Mouse (Mus musculus) T-cell, adult 2 months (primary cell): Measurements from ENCODE around the gene Gde1.

Experiments
- DNase-seq: peaks from one replicate; pipeline ENCODE4 v3.0.0; 2022; ENCODE audit warnings: low spot score

Gene Gde1

GRCm38 (mm10) chr7:118706488-118706887 lies 910 bp upstream of the Gde1 start:
- DNase-seq: no peak

GRCm38 (mm10) chr7:118706051-118706450 lies 473 bp upstream of the Gde1 start:
- no peak for DNase-seq

DNA sequence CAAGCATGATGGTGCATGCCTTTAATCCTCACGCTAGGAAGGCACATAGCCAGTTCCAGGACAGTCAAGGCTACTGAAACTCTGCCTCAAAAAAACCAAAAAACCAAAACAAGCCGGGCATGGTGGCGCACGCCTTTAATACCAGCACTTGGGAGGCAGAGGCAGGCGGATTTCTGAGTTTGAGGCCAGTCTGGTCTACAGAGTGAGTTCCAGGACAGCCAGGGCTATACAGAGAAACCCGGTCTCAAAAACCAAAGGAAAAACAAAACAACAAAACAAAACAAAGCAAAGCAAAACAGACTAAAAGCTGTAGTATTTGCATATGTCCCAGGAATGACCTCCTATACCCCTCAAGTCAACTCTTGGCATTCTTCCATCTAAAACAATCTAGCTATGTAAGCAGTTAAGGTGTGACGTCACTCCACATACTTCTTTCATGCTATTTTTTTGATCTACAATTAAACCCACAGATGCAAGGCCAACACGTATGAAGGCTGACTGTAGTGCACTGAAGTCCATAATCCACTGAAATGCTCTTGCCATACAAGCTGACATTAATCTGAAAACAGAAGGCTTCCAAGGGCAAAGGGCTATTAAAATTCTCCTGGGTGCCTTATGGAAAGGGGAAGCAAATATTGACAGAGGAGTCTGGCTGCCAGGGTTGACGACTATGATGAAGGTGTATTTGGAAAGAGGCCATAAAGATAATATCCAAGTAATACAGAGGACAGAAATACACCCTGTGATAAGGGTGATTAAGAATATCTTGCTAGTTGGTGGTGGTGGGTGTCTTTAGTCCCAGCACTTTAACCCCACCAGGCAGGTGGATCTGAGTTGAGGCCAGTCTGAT lies 1.4 kb downstream of the Gde1 start:
- DNase-seq: peak; percentile 6

GRCm38 (mm10) chr7:118703144-118703561 lies 2.4 kb downstream of the Gde1 start:
- DNase-seq: no peak

- no peak for DNase-seq
These were observed 6.7 kb downstream of the Gde1 start for GRCm38 (mm10) chr7:118698882-118699281.

GRCm38 (mm10) chr7:118697168-118697567 lies 8.4 kb downstream of the Gde1 start:
- no peak for DNase-seq

- DNase-seq: no peak
These were observed 9.4 kb downstream of the Gde1 start for GRCm38 (mm10) chr7:118696146-118696545.

GRCm38 (mm10) chr7:118691287-118691686 lies 14.3 kb downstream of the Gde1 start:
- no peak for DNase-seq

DNA sequence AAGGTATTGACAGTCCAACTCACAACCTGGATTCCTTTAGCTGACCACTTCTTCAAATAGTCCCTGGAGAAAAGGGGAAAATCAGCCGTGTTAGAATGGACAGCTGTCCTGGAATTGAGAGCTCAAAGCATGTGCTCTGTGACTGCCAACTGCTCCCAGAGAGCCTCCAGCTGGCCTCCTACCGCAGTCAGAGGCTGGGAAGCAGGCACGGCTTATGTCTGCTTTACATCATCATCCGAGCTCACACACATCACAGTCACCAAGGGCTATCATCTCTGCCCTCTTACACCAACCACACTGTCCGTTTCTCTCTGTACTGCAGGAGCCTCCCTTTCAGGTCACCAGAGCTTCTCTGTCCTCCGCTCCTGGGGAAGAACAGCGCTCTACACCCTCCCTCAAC lies 16.5 kb downstream of the Gde1 start:
- DNase-seq: no peak

DNA sequence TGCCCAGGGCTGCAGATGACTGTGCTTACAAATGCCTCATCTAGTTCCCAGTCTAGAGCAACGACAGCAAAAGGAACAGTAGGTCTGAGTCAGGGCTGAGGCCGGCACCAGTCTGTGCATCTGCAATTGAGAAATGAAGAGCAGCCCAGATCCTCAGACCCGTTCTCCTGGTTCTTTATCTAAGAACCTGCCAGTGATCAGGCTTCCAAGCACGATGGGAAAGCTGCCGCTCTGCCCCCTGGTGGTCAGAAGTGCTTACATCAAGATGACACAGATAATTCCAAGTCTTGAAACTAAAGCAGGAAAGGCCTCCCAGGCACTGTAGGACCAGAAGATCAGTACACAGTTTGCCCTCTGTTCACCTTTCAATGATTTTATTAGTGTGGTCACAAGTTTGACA lies 17.4 kb downstream of the Gde1 start:
- peak; percentile 35 for DNase-seq

DNA sequence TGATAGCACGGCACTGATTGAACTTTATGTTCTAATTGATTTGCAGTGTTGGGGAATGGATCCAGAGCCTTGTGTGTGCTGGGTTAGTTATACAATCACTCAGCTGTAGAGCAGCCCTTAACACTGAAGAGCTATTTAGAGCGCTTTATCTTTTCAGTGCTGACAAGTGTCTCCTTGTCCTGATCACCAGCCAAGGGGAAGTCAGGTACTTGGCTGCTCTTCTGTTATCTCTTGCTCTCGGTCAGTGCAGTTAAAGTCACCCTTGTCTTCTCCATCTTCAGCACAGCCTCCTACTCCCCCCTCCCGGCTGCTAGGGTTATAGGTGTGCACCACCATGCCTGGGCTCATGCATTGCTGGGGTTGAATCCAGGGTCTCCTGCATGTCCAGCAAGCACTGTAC lies 28.8 kb downstream of the Gde1 start:
- no peak for DNase-seq

DNA sequence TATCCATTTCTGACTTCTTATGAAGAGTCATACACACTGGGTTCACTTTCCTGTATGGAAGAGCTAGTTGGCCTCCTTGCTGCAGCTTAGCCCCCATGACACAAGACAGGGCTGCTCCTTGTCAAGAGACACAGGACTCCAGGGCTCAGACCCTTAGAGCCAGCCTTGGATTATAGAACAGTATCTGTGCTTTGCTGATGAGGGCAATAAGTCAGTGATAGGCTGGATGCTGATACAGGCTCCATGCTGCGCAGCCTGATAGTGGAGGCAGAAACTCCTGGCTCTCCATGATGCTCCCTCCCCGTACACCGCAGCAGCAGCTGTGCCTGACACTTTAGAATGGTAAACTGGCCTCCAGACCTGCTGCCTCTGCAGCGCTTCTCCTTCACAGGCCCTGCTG lies 35.4 kb downstream of the Gde1 start:
- DNase-seq: no peak

GRCm38 (mm10) chr7:118667773-118668172 lies 37.8 kb downstream of the Gde1 start:
- no peak for DNase-seq

DNA sequence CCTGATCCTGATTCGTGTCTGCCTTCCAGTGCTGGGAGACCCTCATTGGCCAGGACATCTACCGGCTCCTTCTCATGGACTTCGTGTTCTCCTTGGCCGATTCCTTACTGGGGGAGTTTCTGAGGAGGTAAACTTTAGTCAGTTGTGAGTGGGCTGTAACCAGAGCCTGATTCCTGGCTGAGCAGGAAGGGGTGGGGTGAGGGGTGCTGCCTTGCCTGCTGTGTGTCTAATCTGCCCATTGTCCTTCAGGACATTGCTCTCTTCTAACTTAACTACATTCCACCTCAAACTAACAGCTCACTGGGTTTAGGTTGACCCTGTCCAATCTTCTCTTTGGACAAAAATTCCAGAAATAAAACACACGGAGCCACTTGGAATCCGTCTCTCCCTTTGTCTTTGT lies 48.8 kb downstream of the Gde1 start:
- DNase-seq: no peak

DNA sequence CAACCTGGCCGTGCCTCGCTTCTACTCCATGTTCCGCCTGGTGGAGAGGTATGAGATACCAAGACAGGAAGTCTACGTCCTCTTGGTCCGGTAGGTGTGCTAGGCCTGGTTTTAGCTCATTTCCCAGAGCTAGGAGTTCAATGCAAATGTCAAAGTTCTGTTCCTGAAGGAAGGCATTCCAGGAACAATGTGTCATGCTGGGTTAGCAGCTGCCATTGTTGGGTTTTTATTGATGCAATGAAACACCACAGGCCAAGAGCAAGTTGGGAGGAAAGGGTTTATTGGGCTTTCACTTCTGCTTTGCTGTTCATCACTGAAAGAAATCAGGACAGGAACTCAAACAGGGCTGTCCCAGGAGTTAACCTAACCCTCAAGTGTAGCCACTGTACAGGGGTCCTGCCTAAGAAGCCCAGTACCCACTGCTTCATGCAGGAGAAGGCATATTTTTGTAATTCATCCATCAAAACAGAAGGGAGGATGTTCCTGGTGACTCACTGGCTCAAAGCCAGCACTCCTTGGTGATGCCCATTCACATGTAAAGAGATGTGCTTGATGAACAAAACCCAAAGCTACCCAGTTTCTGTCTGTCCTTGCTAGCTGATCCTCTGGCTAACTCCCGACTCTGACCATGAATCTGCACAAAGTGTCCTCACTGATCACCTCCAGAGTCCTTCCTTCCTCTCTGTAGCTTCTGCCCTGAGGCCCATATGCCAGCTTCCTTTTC lies 52.8 kb downstream of the Gde1 start:
- no peak for DNase-seq

DNA sequence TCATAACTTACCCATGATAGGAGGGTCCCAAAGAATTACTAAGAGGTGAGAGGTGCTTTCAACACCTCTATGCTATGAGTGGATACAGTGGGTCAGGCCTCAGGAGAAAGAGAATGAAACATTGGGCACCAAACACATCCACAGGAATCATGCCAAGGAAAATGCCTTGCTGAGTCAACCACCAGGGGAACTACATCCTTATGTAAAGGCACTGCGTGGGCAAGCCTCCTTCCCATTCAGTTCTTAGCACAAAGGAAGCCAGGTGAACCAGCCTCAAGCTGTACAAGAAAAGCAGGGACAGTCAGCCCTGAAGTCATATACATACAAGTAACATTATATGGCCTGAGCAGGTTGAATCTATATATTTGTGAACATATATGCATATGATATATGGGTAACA lies 54.7 kb downstream of the Gde1 start:
- no peak for DNase-seq

GRCm38 (mm10) chr7:118650119-118650518 lies 55.5 kb downstream of the Gde1 start:
- DNase-seq: no peak

DNA sequence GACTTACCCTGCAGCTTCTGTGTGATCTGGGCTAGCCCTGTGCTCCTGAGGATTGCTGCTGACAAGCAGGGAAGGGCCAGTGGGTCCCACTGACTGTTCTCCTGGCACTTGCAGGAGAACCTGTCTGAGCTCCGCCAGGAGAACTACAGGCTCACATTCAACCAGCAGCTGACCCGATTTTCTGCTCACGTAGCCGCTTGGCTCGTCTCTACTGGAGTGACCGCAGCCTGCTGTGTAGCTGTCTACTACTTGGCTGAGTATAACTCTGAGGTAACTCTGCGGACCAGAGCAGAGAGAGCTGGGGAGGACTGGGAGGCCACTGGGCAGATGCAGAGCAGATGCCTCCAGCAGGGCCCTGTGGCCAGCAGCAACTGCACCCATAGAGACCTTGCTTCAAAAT lies 56.2 kb downstream of the Gde1 start:
- DNase-seq: no peak

DNA sequence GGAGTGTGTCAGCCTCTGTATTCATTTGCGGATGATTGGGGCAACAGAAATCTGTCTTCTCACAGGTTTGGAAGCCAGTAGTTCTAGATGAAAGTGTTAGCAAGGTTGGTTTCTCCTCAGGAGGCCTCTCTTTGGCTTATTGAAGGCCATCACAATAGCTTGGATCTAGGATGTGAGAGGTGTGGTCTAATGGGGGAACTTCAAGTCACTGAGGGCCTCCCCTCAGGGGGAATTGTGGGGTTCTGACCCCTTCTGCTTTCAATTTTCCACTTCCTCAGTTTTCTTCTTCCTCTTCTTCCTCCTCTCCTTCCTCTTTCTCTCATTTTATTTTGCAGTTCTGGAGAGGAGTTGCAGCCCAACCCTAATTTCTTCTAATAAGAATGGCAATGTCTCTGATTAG lies 59.3 kb downstream of the Gde1 start:
- DNase-seq: no peak
